Mouse (Mus musculus): ENCODE results near the gene Wbp2. TPM values are rescaled to one million over a fixed set of nuclear protein-coding genes. Genes with fewer than 3 reads are reported as not detected.

Wbp2 gene
- polyA plus RNA-seq, 1 experiment from 2014 or later, result 128 TPM

Other genes starting within 250 kb of the Wbp2 start
- 0.19 and 0.21 TPM in 2 replicates for gene Myo15b, start 228.6 kb downstream of the Wbp2 start, polyA plus RNA-seq (2016; fragmentation: Nextera tagmentation; extraction: Ambion mirVana)
- 1.4 and 4.2 TPM in 2 replicates for gene Smim5, start 187.0 kb downstream of the Wbp2 start, polyA plus RNA-seq (2016; fragmentation: Nextera tagmentation; extraction: Ambion mirVana)
- gene Smim6, start 175.0 kb downstream of the Wbp2 start, polyA plus RNA-seq (2016; fragmentation: Nextera tagmentation; extraction: Ambion mirVana), result 1.4 and 1.6 TPM in 2 replicates
- gene Sap30bp, start 153.7 kb downstream of the Wbp2 start, polyA plus RNA-seq (2016; fragmentation: Nextera tagmentation; extraction: Ambion mirVana), result 44.7 and 52.5 TPM in 2 replicates
- gene Recql5, start 153.5 kb downstream of the Wbp2 start, polyA plus RNA-seq (2016; fragmentation: Nextera tagmentation; extraction: Ambion mirVana), result 27.3 and 28.8 TPM in 2 replicates
- 0.92 and 0.94 TPM in 2 replicates for gene Itgb4, start 112.3 kb downstream of the Wbp2 start, polyA plus RNA-seq (2016; fragmentation: Nextera tagmentation; extraction: Ambion mirVana)
- gene Galk1, start 74.3 kb downstream of the Wbp2 start, polyA plus RNA-seq (2016; fragmentation: Nextera tagmentation; extraction: Ambion mirVana), result 184 and 204 TPM in 2 replicates
- gene H3f3b, start 59.0 kb downstream of the Wbp2 start, polyA plus RNA-seq (2016; fragmentation: Nextera tagmentation; extraction: Ambion mirVana), result 1,623 and 1,834 TPM in 2 replicates
- 47.7 and 51.3 TPM in 2 replicates for gene Unk, start 56.7 kb downstream of the Wbp2 start, polyA plus RNA-seq (2016; fragmentation: Nextera tagmentation; extraction: Ambion mirVana)
- 3.1 and 4.5 TPM in 2 replicates for gene Unc13d, start 9.0 kb downstream of the Wbp2 start, polyA plus RNA-seq (2016; fragmentation: Nextera tagmentation; extraction: Ambion mirVana)
- 3.1 and 4.3 TPM in 2 replicates for gene Trim47, start 40.2 kb upstream of the Wbp2 start, polyA plus RNA-seq (2016; fragmentation: Nextera tagmentation; extraction: Ambion mirVana)
- gene Trim65, start 44.1 kb upstream of the Wbp2 start, polyA plus RNA-seq (2016; fragmentation: Nextera tagmentation; extraction: Ambion mirVana), result 1.8 and 2.0 TPM in 2 replicates
- 108 and 114 TPM in 2 replicates for gene Mrpl38, start 51.9 kb upstream of the Wbp2 start, polyA plus RNA-seq (2016; fragmentation: Nextera tagmentation; extraction: Ambion mirVana)
- 59.2 and 62.8 TPM in 2 replicates for gene Fbf1, start 81.2 kb upstream of the Wbp2 start, polyA plus RNA-seq (2016; fragmentation: Nextera tagmentation; extraction: Ambion mirVana)
- gene Ten1, start 111.9 kb upstream of the Wbp2 start, polyA plus RNA-seq (2016; fragmentation: Nextera tagmentation; extraction: Ambion mirVana), result 68.5 and 78.9 TPM in 2 replicates
- 21.8 TPM in 2 replicates for gene Acox1, start 112.0 kb upstream of the Wbp2 start, polyA plus RNA-seq (2016; fragmentation: Nextera tagmentation; extraction: Ambion mirVana)
- gene Evpl, start 151.1 kb upstream of the Wbp2 start, polyA plus RNA-seq (2016; fragmentation: Nextera tagmentation; extraction: Ambion mirVana), result 0.35 and 0.76 TPM in 2 replicates
- gene Srp68, start 187.2 kb upstream of the Wbp2 start, polyA plus RNA-seq (2016; fragmentation: Nextera tagmentation; extraction: Ambion mirVana), result 96.2 and 100 TPM in 2 replicates
- gene Galr2, start 193.9 kb upstream of the Wbp2 start, polyA plus RNA-seq (2016; fragmentation: Nextera tagmentation; extraction: Ambion mirVana), result 0.11 and 0.33 TPM in 2 replicates
- 52.2 and 79.2 TPM in 2 replicates for gene Exoc7, start 220.2 kb upstream of the Wbp2 start, polyA plus RNA-seq (2016; fragmentation: Nextera tagmentation; extraction: Ambion mirVana)
- 15.1 and 29.1 TPM in 2 replicates for gene Foxj1, start 248.4 kb upstream of the Wbp2 start, polyA plus RNA-seq (2016; fragmentation: Nextera tagmentation; extraction: Ambion mirVana)